Mouse (Mus musculus) kidney, postnatal 36 days (tissue): Measurements from ENCODE around the gene Smad1.

ENCODE experiments used
- DNase-seq, 2 experiments: peaks; one replicate each; pipeline ENCODE4 v3.0.0; 2021 to 2022; ENCODE audit warnings: mixed read lengths in 2 of 2

The Smad1 gene

DNA sequence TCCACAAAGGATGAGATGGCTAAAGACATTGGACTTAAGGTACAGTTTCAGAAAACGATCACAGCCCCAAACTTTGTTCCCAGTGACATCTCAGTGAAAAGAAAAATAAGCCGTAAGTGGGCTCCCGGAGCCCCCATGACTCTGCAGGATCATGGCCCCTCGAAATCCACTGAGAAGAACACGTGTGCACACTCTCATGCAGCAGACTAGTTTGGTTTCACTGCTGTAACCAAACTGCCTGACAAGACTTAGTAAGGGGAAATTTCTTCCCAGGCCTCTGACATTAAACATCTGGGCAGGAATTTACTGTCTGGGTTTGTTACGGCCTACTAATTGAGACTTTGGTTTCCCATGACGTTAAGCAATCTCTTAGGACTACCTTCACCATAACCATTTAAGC, 45.3 kb downstream of the Smad1 start:
- DNase-seq: no peak

DNA sequence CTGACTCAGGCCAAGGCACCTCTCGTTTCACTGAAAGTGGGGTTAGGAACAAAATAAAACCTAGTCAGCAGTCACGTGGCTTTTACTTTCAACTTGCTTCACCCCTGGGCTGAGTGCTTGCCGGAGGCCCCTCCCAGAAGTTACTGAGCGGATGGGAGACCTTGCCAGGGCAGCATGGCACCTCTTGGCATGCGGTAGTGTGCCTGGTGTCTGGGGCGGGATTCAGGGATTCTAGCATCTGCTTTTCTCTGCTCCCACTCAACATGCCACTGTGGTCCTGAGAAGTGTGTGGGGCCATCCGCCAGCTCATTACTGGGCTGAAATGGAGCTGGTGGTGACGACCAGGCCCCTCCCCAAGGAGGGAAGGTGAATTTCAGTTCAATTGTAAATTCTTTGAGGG, 47.4 kb downstream of the Smad1 start:
- DNase-seq: no peak

DNA sequence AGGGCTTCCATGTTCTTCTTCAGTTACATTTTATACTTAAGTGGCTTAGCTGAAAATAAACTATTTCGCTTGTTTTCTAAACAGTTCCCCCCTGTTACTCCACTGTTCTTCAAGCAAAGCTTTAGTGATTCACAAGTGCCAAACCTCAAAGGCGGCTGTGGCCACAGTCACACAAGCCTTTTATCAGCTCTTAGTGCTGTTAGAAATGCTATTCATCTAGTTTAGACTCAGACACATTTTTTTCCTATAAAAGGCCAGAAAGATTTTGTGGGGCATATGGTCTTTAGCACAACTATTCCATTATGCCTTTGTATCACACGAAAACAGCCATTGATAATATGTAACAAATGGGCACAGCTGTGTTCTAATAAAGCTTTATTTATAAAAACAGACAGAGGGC, 48.5 kb downstream of the Smad1 start:
- DNase-seq: no peak

DNA sequence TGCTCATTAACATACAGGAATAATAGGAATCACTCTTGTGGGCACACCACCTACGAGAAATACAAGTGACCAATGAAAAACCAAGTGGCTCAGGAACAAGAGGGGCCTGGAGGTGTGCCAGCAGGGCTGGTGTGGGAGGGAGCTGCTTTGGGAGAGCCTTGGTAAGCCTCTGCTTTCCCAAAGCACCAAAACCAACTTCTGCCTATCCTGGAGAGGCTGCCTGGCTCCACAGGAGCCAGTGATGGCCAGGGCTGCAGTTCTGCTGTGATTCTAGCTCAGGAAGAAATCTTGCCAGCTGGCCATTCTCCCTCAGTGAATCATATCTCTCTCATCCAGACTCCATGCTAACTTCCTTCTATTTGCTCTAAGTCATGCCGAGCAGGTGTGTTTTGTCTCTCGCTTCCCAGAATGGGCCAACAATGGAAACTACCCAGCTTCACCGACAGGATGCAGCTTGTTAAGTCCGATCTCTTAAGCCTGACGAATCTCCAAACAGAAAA, 49.2 kb downstream of the Smad1 start:
- DNase-seq: peak; percentile 37 to 40

- no peak for DNase-seq
Observed at GRCm38 (mm10) chr8:79346414-79346813, 52.9 kb downstream of the Smad1 start.

DNA sequence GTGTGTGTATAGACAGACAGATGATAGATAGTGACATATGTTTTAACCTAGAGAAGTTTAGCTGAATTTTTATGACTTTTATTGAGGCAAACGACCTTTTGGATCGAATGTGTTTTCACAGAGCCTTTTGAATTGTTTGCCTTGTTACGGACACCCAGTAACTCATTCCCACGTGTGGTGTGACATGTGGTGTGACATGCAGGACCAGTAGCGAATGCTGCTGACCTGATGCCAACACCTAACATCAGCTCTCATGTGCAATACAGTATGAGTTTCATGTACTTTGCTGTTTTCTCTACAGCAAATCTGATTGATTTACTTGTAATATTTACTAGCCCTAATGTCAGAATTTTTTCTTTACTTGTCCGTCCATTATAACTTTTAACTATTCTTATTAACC, 53.5 kb downstream of the Smad1 start:
- no peak for DNase-seq

- no peak for DNase-seq
Observed at GRCm38 (mm10) chr8:79341236-79341635, 58.1 kb downstream of the Smad1 start.

DNA sequence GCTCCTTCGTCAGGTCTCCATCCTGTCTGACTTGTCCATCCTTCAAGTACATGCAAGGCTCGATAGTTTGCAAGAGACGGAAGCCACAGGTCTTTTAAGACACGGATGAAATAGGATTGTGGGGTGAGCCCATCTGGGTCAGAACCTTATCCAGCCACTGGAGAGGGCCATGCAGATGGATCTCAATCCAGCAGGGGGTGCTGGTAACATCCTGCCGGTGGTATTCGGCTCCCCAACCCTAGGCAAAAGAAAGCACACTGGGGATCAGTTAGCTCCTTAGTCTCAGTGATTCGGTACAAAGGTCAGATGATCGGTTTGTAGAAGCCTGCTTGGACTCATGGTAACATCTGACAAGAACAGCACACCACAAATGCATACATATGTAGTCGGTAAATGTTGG, 59.8 kb downstream of the Smad1 start:
- DNase-seq: peak; percentile 40 to 71

DNA sequence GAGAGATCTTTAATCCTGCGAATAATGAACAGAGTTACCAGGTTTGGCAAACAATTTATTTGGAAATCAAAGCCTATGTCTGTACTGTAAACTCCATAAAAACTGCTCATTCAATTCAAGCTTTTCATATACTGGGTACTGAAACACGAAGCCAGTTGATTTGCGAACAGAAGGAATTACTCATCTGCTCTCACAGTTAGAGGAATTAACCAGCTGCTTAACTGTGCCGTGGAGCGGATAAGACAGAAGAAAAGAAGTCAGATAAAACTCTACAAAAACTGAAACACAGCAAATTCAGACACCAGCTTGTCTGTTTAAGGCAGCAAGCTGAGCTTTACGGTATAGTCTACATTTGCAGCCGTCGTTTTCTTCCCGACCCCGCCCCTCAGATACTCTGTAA, 60.7 kb downstream of the Smad1 start:
- no peak for DNase-seq

DNA sequence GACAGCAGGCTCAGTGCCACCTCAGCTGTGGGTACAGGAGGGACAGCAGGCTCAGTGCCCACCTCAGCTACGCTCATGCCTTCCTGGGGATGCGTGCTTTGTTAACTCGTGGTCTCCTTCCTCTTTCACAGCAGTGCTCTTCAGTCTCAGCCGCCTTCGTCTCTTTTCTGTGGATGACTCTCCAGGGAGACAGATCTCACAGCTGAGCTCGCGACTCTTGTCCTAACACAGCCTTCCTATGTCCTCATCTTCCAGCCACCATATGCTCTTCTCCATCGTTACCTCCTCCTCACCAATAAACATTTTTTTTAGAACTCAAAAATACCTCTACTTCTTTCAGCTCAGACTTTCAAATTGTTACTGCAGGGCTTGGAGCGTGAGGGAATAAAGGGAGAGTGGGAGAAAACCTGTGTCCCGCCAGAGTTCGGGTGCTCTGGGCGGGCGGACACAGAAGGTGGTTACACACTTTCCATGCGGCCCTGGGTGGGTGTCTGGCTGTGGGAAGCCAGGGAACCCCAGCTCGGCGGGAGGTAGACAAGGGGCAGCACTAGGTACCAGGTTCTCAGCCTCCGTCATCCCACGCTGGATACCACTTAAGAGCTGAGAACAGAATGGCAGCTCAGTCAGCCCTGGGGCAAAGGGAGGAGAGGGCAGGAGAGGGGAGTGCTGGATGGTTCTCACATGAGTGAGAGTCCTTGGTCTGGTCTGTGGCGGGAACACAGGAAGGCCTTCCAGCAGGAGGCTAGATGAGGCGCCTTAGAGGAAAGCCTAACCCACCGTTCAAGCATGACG, 67.0 kb downstream of the Smad1 start:
- no peak for DNase-seq

DNA sequence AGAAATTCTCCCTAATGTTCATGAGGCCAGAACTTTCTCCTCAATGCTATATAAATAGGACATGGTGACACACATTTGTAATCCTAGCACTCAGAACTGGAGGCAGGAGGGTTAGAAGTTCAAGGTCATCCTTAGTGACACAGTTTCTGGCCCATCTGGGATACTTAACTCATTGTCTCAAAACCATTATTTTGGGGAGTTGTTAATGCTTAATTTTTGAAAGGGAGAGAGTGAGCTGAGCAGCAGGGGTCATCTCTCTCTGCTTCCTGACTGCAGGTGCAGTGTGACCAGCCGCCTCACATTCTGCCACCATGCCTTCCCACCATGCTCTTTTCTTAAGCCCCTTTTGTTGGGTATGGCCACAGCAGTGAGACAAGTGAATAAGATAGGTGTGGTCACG, 67.7 kb downstream of the Smad1 start:
- DNase-seq: no peak

DNA sequence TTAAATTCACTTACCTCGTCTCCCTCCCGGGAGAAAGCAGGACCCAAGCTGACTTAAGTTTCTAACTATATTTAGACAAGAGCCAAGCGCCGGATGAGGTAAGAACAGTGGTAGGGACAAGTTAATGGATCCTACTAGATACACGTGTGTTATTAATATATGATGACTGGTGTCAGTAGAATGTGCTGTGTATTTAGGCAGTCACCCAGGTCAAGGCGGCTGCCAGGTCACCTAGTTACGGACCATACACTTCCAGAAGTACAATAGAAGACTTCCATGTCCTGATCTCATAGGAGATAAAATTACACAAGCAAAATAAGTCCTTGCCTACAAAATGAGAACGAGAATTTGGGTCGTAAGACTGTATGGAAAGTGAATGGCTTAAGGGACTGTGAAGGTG, 68.3 kb downstream of the Smad1 start:
- no peak for DNase-seq

- no peak for DNase-seq
Observed at GRCm38 (mm10) chr8:79329735-79330134, 69.6 kb downstream of the Smad1 start.

DNA sequence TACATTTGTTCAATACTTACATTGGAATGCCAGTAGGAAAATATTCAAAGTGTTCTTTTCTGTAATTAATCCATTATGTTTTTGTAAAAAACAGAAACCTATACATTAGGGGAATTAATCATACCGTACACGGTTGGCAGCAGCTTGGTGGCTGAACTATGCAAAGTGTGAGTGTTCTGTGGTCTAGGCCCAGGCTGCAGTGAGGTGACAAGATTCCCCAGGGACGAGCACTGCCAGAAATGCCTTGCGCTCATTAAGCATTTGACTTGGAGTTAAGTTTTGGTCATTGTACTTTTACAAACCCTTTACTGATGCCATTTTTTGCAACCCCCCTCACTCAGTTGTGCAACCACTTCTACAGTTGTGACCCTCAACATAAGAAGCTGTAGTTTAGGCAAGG, 70.1 kb downstream of the Smad1 start:
- DNase-seq: no peak

DNA sequence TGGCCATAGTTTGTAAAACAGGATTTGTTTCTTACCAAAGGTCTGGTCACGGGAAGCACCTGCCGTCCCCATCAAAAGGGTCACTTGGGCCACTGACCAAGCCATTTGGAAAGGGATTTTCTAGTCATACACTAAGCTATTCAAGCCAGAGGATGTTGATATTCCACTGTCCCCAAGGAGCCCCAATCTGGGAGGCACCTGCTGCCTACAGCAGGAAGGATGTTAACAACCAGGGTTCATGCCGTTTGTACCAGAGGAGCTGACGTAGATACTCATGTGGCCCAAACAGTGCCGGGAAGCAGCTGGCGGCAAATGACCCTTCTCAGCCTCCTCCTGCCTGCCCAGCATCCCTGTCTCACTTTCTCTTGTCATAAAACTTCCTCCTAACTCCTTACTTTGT, 73.8 kb downstream of the Smad1 start:
- DNase-seq: peak; percentile 22 to 64

DNA sequence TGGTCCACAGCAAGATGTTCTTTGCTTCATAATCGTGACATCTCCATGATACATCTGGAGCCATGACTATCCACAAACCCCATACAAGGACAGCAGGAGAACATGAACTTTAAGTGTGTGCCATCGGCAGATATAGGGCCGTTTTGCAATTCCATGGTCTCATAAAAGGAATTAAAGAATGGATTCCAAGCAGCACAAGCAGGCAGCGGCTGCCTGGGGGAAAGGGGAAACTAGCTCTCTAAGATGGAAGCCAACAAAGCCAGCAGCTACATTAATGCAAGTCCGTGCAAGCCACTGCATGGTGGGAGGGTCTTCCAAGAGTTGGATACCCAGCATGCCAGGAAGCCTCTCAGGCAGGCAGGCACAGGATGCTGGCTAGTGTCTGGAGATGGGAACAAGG, 74.4 kb downstream of the Smad1 start:
- no peak for DNase-seq

- peak; percentile 11 to 27 for DNase-seq
Observed at GRCm38 (mm10) chr8:79324036-79324435, 75.3 kb downstream of the Smad1 start.

DNA sequence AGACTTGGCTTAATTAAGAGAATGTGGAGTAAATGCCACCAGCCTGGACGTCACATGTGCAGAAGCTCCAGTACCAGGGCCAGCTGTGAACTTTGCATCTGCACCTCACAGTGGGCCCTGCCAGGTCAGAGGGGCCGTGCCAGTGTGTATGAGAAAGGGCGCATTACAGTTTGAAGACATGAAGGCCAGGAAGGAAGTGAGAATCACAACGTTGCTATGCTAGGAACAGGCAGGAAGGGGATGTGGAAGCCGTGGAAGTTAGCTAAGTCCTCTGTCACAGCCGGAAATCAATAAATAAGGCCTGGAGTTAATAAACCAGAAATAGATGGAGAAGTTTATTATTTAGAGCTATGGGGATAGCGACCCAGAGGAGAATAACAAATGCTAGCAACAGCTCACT, 76.2 kb downstream of the Smad1 start:
- peak; percentile 36 to 43 for DNase-seq

GRCm38 (mm10) chr8:79310801-79311200, 88.5 kb downstream of the Smad1 start:
- no peak for DNase-seq

- DNase-seq: no peak
Observed at GRCm38 (mm10) chr8:79305941-79306340, 93.4 kb downstream of the Smad1 start.

DNA sequence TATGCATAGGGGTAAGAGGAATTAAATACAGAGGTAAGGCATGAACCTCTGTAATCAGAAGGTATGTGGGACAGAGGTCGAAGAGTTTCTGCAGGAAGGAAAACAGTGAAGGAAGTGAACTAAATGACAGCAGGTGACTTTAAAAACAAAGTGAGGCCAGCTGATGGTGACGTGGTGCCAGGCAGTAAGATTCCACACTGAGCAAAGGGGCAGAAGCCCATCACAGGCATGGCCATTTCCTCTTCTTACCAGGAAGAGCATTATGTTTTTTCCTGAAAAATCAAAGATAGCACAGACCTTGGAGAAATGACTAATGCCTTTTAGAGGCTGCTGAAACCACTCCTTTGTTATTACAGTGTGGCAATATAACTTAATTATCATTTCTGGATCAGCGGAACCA, 97.8 kb downstream of the Smad1 start:
- DNase-seq: peak; percentile 18 to 22

- DNase-seq: peak; percentile 18 to 70
Observed at GRCm38 (mm10) chr8:79299704-79300103, 99.6 kb downstream of the Smad1 start.

GRCm38 (mm10) chr8:79297763-79298162, 101.6 kb downstream of the Smad1 start:
- DNase-seq: peak; percentile 78 to 92

DNA sequence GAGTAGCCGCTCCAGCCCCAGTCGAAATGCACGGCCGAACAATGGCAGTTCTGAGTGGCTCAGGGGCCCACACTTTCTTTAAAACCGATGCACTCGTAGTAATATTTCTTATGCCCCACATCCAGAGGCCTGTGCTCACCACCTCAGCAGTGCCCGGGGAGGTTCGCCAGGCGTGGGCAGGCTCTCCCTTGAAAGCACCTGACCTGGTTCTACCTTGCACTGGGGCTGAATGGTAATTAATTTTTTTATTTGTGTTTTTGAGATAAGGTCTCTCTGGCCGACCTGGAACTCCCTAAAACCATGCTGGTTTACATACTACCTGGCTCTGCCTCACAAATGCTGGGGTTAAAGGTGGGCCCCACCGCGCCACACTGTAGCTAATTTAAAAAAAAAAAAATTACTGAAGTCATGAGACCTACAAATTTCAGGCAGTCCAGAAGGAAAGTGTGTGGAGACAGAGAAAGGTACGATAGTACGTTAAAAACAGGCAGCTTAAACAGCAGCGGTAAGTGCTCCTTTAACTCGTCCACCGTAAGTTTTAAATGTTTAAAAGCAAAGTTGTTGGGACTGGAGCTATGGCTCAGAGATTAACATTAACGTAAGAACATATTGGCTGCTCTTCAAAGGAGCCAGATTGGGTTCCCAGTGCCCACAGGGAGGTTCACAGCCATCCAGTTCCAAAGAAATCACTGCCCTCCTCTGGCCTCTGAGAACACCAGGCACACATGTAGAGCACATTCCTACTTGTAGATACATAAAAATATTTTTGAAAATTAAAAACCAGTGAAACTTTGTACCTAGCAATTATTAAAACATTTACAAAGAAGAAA, 103.8 kb downstream of the Smad1 start:
- DNase-seq: peak; percentile 7 to 19
